Mouse (Mus musculus): ENCODE measurements around the gene Paqr7.
"Not testable (repeated sequence)": the region's sequence is repeated elsewhere in the genome, so short reads cannot be mapped to it uniquely, and the experiment has no call there.

Gene Paqr7

GRCm38 (mm10) chr4:134471469-134471868 lies 25.0 kb upstream of the Paqr7 start:
- peak; percentile 55 for DNase-seq (ENCODE audit: low read depth, low spot score)

- DNase-seq (ENCODE audit: low read depth, low spot score) = no peak
Observed at GRCm38 (mm10) chr4:134473764-134474163, 22.7 kb upstream of the Paqr7 start.

GRCm38 (mm10) chr4:134474240-134474639 lies 22.3 kb upstream of the Paqr7 start:
- no peak for DNase-seq (ENCODE audit: low read depth, low spot score)

GRCm38 (mm10) chr4:134476899-134477298 lies 19.6 kb upstream of the Paqr7 start:
- no peak for DNase-seq (ENCODE audit: low read depth, low spot score)

GRCm38 (mm10) chr4:134478031-134478430 lies 18.5 kb upstream of the Paqr7 start:
- peak; percentile 82 for DNase-seq (ENCODE audit: low read depth, low spot score)

- no peak for DNase-seq (ENCODE audit: low read depth, low spot score)
Observed at GRCm38 (mm10) chr4:134479839-134480238, 16.7 kb upstream of the Paqr7 start.

GRCm38 (mm10) chr4:134480864-134481263 lies 15.6 kb upstream of the Paqr7 start:
- peak; percentile 75 for DNase-seq (ENCODE audit: low read depth, low spot score)

GRCm38 (mm10) chr4:134481270-134481669 lies 15.2 kb upstream of the Paqr7 start:
- DNase-seq (ENCODE audit: low read depth, low spot score) = no peak

GRCm38 (mm10) chr4:134482442-134482841 lies 14.1 kb upstream of the Paqr7 start:
- peak; percentile 84 for DNase-seq (ENCODE audit: low read depth, low spot score)

GRCm38 (mm10) chr4:134483078-134483688 lies 13.3 kb upstream of the Paqr7 start:
- DNase-seq (ENCODE audit: low read depth, low spot score) = no peak

GRCm38 (mm10) chr4:134483696-134484095 lies 12.8 kb upstream of the Paqr7 start:
- DNase-seq (ENCODE audit: low read depth, low spot score) = no peak

GRCm38 (mm10) chr4:134484231-134484630 lies 12.3 kb upstream of the Paqr7 start:
- no peak for DNase-seq (ENCODE audit: low read depth, low spot score)

GRCm38 (mm10) chr4:134485151-134485900 lies 11.2 kb upstream of the Paqr7 start:
- no peak for DNase-seq (ENCODE audit: low read depth, low spot score)

- DNase-seq (ENCODE audit: low read depth, low spot score) = no peak
Observed at GRCm38 (mm10) chr4:134488211-134488610, 8.3 kb upstream of the Paqr7 start.

- no peak for DNase-seq (ENCODE audit: low read depth, low spot score)
Observed at GRCm38 (mm10) chr4:134489986-134490665, 6.4 kb upstream of the Paqr7 start.

GRCm38 (mm10) chr4:134491716-134492115 lies 4.8 kb upstream of the Paqr7 start:
- DNase-seq (ENCODE audit: low read depth, low spot score) = no peak

GRCm38 (mm10) chr4:134494161-134494560 lies 2.3 kb upstream of the Paqr7 start:
- DNase-seq (ENCODE audit: low read depth, low spot score) = not testable (repeated sequence)

- DNase-seq (ENCODE audit: low read depth, low spot score) = no peak
Observed at GRCm38 (mm10) chr4:134494780-134495545, 1.5 kb upstream of the Paqr7 start.

GRCm38 (mm10) chr4:134495546-134495923 lies 962 bp upstream of the Paqr7 start:
- no peak for DNase-seq (ENCODE audit: low read depth, low spot score)

- no peak for DNase-seq (ENCODE audit: low read depth, low spot score)
Observed at GRCm38 (mm10) chr4:134497223-134497622, 726 bp downstream of the Paqr7 start.

- DNase-seq (ENCODE audit: low read depth, low spot score) = no peak
Observed at GRCm38 (mm10) chr4:134497986-134498731, 1.7 kb downstream of the Paqr7 start.

Data from 3T3-L1 (cell line).